Mouse (Mus musculus) liver, adult (tissue): ENCODE measurements around the gene Cacna1b.

ENCODE experiments used
- GATA4 ChIP-seq: IDR thresholded peaks from 2 replicates; pipeline ENCODE4 v1.6.1; 2014; ENCODE audit warnings: mild to moderate bottlenecking, low read length; ENCODE audit not compliant: insufficient replicate concordance

The Cacna1b gene

DNA sequence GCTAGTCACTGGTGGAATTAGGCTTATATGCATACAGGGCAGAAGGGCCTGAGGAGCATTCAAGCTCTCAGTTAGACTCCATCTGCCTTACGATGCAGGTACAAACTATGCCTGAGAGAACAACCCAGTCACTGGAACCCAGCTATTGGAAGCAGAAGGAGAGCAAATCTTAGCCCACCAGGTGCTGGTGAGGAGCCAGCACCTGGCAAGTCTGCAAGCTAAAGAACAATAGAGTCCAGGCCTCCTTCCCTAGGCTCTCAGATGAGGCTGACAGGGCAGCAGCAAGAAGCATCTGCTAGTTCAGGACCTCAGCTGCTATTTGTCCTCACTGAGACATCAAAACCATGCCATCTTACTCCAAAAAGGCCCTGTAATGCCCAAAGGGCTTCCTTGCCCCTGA lies 82.2 kb downstream of the Cacna1b start:
- no peak for TF ChIP-seq GATA4

DNA sequence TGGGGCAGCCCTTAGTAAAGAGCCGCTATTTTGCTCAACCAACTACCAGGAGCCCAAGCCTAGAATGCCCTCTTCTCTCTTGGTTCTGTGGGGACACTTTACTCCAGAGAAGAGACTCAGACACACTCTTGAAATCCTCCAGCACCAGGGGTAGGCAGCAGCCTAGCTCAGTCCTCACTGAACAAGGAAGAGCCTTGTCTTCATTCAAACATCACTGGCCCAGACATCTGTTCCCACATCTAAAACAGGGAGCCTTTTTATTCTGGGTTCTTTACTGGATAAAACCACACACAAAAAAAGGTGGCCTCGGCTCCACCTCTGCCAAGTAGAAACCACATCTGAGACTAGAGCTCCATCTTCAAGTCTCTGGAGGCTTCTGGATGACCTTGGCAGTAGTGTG lies 82.8 kb downstream of the Cacna1b start:
- no peak for TF ChIP-seq GATA4

DNA sequence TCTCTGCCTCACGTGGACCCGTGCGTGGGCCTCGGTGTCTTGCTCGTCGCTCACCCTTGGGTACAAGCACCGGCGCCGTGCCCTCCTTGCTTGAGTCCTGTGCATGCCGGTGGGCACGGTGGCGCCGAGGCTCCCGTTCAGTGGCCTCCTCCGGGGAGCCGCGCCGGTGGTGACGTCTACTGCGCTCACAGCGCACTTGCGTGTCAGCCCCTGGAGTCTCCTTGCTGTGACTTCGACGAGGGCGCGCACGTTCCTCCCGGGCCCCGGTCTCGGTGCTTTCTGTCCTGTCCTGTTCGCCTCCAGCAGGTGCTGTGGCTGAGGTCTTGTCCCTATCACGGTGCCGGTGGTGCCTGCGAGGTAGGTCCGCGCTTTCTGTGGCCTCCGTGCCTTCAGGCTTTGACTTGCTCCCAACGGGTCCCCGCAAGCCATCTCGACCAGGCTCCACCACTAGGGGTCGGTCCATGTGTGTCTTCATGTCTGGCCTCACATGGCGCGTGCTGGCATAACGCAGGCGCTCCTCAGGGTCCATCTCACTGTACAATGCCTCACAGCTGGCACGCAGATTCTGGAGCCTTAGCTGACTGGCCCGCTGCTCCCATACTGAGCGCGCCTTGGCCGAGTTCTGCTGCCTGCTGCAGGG lies 83.8 kb downstream of the Cacna1b start:
- no peak for TF ChIP-seq GATA4

DNA sequence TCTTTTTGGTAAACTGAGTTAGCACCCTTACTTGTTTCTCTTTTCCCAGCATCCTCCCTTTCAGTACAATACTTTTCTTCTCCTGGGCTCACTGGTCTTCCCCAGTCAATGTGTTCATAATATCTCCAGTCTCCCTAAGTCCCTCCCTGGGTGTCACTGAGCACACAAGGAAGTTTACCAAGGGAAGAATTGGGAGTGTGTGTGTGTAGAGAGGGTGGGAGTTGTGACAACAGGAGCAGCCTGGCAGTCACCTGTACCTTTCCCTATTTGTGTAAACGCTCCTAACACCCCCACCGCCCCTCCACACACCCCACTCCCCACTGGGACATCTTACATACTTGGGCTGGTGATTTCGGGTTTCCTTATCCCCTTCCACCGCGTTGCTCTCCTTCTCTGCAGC lies 84.4 kb downstream of the Cacna1b start:
- TF ChIP-seq GATA4, result no peak

DNA sequence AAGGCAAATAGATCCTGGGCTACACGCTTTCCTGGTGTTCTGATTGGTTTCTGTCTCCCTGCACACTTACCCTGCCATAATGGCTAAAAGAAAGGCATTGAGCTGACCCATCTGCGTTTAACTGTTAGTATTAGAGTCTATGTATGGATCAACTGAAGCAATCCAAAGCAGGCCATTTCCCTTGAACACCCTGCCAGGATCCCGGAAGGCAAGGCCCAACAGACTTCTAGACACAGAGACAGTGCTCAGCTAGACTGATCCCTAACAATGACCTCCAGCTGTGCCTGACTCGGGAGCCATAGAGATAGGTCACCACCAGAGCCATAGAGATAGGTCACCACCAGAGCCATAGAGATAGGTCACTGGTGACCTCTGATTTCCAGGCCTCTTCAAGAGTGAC lies 84.8 kb downstream of the Cacna1b start:
- no peak for TF ChIP-seq GATA4

DNA sequence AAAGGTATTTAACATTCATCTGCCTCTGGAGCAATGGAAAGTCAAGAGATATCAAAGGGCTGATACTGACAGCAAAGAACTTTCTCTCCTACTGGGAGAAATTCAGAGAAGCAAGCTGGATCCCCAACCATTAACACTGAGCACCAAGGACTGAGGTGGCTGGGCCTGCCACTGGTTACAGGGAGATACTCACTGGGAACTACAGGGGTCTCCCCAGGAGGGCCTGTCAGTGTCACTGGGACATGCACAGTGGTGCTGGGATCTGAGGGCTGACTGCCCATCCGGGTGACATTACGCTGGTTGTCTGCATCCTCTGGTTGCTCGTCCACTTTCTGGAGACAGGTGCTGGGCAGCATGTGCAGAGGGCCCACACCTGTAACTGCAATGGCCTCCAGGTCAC lies 85.3 kb downstream of the Cacna1b start:
- no peak for TF ChIP-seq GATA4

DNA sequence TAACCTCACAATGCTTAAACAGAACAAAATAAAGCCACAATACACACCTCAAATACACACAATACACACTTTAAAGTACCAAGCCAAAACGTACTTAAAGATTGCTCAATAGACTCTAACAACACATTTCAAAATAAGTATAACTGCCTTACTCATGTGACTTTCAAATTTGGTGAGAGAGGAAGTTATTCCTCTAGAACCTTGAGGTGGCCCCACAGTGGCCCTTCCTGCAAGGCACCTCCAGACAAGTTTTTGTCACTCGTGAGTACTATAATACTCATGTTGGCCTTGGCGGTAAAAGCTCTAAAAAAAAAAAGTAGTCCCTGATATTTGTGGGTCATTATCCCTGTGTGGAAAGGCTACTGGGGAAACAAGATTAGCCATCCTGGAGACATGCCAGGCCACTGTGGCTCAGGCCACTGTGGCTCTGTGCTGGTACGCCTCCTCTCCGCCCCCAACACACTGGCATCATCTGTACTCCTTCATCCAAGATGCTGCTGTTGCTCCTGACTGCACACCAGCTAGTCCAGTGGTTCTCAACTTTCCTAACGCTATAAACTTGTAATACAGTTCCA lies 88.4 kb downstream of the Cacna1b start:
- no peak for TF ChIP-seq GATA4

DNA sequence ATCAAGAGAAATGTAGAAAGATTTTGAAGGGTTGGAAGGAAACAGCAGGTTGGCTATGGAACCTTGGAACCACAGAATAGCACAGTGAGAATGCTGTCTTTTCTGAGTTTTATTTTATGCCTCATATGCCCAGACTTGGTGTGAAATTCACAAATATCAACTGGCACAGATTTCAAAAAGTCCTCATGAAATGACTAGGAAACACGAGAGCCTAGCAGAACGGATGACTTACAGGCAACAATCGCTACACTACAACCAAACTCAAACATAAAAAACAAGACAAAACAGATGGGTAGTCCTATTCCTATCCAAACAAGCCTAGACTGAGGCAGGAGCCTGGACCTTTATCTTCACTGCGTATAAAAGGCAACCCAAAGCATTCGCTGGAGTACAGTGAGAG lies 94.4 kb downstream of the Cacna1b start:
- no peak for TF ChIP-seq GATA4

DNA sequence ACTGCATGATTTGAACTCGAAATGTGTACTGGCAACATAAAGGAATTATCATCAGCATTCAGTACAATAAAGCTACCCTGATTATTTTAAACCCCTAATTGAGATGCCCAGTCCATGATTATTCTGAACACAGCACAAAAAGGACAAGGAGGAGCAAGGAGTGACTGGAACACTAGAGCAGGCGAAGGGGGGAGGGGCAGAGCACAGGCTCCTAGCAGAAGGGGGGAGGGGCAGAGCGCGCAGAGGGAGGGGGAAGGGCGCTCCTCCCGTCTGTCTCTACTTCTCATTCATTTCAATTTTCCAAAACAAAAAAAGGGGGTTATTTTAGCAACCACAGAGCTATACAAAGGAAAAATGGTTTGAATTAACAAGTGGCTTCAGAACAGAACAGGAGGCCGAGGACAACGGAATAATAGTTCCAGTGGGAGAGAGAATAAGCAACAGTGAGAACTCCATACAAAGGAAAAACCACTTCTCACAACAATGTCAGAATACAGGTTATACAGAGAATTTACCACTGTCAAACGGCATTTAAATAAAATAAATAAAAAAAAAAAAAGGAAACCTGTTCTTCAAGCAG lies 98.2 kb downstream of the Cacna1b start:
- TF ChIP-seq GATA4, result no peak

DNA sequence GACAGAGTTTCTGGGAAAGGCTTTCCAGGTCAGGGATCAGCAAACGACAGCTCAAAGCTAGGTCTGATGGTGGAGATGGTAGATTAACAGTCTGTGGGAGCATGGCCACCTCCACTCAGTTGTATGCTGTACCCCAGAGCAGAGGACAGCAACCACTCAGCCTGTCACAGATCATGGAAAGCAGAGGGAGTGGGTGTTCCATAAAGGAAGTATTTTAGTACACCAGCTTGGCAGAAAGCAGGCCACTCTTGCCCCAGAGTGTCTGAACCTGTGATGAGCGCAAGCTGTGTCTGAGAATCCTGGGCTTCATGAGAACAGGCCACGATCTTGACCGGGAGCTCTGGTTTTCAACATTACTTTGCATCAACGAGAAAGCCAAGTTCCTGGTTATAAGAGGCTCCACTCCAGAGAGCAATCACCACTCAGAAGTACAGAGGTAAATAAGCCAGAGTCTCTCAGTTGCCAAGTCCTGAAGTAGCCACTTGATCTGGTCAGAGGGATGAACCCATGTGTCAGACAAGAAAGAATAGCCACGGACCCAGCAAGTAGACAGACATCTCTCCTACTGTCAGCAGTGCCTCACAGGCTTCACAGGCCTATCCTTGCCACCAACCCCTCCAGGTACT lies 103.7 kb downstream of the Cacna1b start:
- TF ChIP-seq GATA4, result no peak

DNA sequence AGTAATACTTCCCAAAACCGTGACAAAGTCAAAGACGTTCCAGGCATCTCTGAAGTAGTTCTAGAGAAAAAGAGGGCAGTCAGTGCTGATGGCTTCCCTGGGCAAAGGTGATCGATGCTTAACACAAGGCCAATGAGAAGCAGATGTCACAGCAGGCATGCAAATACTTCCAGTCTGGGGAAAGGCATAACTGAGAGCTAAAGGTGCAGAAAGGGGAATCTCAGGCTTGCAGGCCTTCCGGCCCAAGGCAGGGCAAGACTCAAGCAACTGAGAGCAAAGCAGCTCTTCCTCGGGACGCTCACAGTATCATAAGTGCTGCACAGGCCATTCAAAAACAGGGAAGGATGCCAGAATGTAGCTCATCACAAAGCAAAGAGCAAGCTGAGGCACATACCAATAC lies 114.4 kb downstream of the Cacna1b start:
- no peak for TF ChIP-seq GATA4

DNA sequence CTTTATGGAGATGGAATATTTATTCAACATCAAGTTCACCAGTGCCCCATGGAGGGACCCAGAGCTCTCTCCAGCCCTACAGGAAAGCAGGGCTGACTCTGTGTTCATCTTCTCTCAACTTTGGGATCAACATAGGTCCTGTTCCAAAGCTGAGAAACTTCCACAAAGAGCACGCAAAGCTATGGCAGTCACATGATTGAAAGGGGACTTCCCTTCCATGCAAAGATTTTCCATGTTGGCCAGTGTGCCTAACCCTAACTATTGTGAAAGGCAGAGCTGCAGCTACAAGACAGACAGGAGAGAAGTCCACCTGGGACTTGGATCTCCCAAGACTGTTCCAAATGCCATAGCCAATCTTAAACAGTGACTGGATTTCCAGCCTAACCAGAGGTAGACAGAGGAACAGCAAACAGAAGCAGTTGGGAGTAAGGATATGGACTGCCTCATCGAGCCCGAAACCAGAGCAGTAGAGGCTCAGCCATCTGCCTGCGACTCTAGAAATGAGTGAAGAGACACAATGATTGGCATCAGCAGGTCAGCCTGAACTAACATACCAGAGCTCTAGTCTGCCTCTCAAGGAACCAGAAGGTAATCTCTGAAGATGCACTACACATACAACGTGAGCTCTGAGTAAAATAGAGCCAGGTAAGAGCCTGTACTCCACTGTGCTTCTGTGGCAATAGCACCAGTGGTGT lies 116.4 kb downstream of the Cacna1b start:
- TF ChIP-seq GATA4, result no peak

DNA sequence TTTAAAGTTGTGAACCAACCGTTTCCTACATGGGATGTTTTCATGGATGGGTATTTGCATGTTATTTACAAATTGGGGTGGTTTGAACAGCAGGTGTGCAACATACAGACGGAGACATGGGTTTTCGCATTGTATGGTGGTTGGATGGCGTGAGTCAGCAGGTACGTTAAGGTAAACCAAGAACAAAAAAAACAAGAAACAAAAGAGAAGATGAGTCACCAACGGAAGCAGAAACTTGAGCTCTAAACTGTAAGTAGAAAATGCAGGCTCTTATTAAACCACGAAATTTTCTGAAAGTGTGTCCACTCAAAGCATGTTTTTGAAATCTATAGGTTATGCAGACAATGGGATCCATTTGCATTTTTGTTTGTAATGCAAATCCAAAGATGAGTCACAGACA lies 120.1 kb downstream of the Cacna1b start:
- TF ChIP-seq GATA4, result no peak

DNA sequence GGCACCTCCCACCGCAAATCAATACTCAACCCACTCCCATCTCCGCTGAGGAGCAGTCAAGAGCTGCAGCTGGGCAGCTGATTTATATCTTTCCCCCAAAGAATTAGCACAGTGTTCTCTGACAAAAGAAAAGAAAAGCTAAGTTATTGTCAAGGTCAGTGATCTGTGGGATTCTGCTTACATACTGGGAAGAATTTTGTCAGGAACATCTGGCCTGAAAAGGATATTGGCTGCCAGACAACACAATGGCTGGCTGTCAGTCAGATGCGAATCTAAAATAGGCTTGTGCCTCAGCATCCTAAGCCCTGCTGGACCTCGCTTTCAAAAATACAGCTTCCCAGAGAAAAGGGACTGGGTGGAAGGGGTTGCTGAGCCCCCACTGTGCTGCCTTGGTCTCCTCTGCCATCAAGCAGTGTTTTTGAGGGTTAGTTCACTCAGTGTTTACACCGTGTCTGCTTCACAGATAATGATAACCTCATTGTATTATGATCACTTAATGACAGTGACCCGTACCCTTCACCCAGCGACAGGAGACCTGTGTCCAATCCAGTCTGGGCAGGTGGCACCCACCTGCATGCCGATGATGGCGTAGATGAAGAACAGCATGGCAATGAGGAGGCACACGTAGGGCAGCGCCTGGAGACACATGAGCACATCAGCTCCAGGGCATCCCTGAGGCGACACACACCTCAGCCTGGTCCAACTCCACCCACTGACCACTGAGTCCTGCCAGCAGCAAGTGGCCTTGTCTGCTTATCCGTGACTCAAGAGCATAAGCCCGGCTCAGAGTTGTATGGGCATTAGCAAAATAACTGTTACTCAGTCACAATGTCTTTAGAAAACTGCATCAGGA lies 124.6 kb downstream of the Cacna1b start:
- TF ChIP-seq GATA4, result no peak

DNA sequence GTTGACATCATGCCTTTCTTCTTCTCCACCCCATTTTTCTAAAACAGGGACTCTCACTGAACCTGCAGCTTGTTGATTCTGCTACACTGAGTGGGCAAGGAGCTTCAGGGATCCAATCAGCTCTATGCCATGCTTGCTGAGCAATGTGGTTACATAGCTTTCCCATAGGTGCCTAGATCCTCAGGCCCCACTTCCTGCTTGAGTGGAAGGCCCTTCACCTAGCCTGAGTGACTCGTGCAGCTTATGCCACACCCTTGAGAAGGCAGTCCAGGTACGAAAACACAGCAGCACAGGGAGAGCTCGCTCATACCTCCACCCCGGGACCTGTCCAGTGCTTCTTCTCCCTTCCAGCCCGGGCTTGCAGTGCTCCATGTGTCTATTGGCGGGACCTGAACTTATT lies 129.3 kb downstream of the Cacna1b start:
- TF ChIP-seq GATA4, result no peak

DNA sequence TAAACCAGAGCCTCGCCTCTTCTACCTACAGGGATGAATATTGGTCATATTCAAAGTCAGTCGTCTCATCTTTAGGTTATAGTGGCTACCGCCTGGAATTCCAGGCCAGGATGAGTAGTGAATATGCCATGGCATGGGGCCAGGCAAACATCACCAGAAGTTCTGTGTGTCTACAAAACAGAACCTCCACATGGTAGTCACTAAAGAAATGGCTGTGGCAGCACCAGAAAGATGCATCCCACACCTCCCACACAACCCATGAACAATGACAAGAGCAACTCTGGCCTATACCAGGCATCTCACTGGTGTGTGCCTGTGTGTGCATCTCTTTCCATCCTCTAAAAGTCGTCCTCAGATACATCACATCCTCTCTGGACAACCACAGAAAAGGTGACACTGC lies 145.8 kb downstream of the Cacna1b start:
- no peak for TF ChIP-seq GATA4

DNA sequence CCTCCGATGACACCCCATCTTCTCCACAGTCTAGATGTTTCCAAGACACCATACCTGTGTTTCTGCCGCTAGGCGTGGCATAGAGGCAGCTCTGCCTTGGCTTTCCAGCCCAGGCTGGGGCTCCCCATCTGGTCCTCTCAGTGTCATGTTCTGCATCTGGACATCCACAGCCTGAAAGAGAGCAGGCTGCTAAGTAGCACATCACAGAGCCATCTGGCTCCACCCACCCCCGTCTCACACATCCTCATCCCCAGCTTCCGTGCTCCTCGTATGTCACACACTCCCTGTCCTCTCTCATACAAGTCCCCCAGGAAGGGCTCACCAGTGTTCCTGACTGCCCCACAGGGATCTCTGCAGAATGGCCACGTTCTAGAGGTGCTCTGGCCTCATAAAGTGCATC lies 153.2 kb downstream of the Cacna1b start:
- no peak for TF ChIP-seq GATA4
